Mouse (Mus musculus) frontal cortex, adult (tissue): Measurements from ENCODE around the gene Pard3.

Source experiments
- ATAC-seq: cut with Nextera tagmentation; 2 replicates; pipeline ENCODE4 v1.9.2; 2017; ENCODE audit warnings: mild to moderate bottlenecking, moderate library complexity, mixed read lengths; ENCODE audit not compliant: low TSS enrichment

Pard3 gene

DNA sequence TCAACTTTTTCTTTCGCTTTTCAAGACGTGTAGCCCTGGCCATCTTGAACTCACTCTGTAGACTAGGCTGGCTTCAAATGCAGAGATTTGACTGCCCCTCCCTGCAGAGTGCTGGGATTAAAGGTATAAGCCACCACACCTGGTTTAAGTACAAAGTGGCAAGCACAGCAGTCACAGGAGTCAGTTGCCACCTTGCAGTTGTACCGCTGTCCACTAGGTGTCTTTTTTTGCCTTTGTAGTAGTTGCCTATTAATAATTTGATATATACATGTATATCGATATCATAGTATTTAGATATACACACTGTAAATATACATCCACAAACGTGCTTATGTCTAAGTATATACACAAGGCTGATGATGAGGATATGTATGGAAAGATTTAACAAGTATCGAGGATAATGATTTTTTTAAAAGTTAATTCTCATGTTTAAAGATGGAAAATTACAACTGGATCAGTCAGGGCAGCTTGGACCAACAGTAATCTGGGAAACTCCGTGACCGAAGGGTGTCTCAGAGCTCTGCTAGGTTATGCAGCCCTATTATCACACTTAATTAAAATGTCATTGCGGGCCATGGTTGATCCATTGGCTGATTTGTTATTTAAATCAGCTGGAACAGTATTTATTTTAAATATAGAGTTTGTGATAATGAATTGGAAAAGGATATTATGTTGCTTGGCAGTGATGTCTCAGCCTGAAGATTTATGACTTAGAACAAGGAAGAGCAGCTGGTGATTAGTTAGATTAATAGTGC, 220.9 kb downstream of the Pard3 start:
- ATAC-seq, result no peak

GRCm38 (mm10) chr8:127287816-127288215, 224.1 kb downstream of the Pard3 start:
- no peak for ATAC-seq

- ATAC-seq, result no peak
These were observed 228.6 kb downstream of the Pard3 start for GRCm38 (mm10) chr8:127292307-127292706.

- ATAC-seq, result no peak
These were observed 229.5 kb downstream of the Pard3 start for GRCm38 (mm10) chr8:127293025-127293729.

- ATAC-seq, result no peak
These were observed 230.4 kb downstream of the Pard3 start for GRCm38 (mm10) chr8:127294061-127294460.

GRCm38 (mm10) chr8:127295848-127296247, 232.2 kb downstream of the Pard3 start:
- ATAC-seq, result no peak

GRCm38 (mm10) chr8:127300493-127300892, 236.8 kb downstream of the Pard3 start:
- no peak for ATAC-seq

DNA sequence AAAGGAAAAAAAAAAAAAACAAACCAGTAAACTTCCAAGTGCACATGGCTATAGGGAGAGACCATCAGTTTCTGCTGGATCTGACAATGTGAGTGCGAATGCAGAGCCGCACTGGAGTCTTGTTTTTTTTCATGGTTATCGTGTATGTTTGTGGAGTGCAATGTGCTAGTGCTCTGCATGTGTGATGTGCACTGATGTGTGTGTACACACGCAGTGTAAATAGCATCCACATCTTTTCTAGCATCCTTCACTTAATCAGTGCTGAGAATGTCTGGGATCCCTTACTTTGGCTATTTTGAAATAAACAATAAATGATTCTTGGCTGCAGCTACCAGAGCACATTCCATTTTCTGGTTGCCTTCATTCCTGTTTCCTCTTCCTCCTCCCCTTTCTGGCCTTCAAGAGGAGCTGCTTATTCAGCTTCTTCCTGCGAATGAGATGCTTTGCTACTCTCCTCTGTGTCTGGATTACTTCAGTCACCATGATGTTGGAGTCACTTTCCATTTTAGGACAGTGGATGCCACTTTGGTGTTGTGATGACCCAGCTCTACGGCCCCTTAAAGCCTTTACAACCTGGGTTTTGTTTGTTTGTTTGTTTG, 239.3 kb downstream of the Pard3 start:
- ATAC-seq, result no peak

DNA sequence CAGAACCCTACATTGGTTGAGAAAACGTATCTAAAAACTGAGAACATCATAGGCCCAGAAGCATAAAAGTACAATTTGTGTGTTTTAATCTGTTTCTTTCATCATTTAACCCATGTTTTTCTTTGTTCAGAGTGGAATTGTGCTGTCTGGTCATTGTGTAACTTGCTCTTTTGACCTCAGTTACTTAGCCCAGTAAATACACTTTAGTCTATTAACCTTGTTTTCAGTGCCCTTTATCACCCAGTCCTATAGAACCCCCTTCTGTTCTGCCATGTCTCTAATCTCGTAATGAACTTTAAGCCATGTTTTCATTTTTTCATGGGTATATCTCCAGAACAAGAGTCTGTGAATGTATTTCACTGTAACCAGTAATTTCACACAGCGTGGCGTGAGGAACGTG, 243.3 kb downstream of the Pard3 start:
- no peak for ATAC-seq

DNA sequence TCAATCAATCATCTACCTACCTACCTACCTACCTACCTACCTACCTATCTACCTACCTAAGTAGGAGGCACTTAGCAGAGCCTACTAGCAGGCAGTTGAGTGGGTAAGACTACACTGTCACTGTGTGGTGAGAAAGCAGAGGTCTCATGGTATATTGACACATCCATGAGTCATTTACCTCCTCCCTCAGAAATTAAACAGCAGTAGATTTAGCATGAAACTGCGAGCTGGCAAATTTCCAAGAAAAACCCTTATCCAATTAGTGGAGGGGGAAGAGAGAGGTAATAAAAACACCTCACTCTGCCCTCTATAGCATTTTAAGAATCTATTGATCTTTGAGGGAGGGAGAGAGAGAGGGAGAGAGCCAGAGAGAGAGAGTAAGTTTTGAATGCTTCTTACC, 245.7 kb downstream of the Pard3 start:
- no peak for ATAC-seq

DNA sequence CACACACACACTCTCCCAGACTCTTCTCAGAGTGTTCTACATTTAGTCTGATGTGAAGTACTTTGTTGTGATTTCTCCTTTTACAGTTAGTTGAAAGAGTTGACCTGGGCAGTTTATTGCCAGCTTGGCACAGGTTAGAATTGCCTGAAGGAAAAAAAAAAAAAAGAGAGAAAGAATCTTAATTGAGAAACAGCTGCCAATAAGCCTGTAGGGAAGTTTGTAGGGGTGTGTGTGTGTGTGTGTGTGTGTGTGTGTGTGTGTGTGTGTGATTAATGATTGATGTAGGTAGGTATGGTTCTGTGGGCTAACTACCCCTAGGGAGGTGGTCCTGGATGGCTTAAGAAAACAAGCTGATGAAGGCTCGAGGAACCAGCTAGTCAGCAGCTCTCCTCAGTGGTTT, 252.1 kb downstream of the Pard3 start:
- no peak for ATAC-seq

GRCm38 (mm10) chr8:127317914-127318313, 254.2 kb downstream of the Pard3 start:
- no peak for ATAC-seq

DNA sequence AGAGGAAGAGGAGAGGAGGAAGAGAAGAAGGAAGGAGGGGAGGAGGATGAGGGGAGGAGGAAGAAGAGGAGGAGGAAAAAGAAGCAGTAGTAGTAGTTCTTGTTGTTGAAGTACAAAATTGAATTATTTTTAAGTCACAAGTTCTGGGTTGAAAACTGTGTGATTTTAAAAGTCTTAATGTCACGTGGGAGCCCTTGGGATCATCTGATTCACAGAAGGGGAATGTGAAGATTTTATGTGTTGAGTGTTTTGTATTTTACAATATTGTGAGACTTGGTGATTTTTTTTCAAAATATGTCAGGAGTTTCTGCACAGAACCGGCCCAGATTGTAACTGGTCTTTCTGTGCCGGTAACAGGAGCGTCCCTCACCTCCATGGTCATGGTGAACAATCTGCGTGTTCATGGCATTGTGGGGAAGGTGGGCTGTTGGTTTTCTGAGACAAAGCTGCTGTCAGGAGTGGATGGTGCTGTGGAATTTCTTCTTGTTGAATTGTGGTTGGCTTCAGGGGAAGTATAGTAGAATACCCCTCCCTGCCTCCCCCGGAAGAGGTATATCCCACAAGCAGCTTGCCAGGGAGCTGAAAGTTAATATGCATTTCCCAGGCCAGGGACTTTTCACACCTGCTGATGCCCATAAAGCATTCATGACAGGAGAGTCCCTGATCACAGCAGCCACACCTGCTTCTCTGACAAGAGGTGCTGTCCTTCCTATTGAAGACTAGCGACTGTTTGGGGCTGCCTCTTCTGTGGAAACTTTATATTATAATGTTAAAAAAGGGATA, 254.9 kb downstream of the Pard3 start:
- no peak for ATAC-seq

- no peak for ATAC-seq
These were observed 257.2 kb downstream of the Pard3 start for GRCm38 (mm10) chr8:127320930-127321329.

GRCm38 (mm10) chr8:127323583-127324360, 260.1 kb downstream of the Pard3 start:
- no peak for ATAC-seq

DNA sequence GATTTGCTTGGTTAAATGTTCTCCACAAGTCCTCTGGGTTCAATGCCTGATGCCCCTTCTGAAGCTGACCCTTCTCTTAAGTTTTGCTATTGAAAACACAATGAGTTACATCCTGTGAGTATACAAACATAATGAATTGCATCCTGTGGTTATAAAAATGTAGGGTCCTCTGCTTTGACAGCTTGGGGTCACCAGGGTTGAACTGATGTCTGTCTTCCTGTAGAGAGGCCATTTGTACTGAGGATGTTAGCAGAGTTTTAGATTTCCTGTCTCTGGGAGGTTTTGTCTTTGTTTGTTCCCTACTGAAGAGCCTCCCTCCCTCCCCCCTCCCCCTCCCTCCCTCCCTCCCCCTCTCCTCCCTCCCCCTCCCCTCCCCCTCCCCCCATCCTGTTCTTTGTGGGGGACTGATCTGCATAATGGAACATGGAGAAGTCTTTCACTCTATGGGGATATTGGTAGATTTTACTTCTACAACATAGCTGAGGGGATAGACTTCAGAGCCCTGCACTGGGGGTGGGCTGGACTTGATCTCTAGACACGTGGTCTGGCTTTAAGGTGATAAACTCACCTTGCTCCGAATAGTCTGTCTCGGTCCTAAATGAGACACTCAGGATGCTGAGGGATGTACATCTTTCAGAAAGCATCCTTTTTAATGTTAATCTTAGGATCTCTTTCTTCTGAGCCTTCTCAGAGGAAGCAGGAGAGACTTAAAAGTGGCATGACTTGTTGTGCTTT, 261.3 kb downstream of the Pard3 start:
- ATAC-seq, result no peak

GRCm38 (mm10) chr8:127325749-127326148, 262.1 kb downstream of the Pard3 start:
- no peak for ATAC-seq

GRCm38 (mm10) chr8:127330258-127331187, 266.8 kb downstream of the Pard3 start:
- no peak for ATAC-seq

DNA sequence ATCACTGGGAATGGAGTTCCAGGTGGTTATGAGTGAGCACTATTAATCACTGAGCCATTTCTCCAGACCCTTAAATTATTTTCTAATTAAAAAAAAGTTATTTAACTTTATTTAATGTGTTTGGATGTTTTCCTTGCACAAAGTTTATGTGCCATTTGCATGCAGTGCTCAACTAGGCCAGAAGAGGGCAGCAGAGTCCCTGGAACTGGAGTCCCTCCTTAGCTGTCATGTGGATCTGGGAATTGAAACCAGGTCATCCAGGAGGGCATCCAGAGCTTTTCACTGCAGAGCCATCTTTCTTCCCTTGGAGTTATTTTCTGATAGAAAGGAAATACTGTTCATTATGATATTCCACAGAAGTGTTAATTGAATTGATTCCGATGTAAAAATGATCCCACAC, 268.1 kb downstream of the Pard3 start:
- no peak for ATAC-seq

GRCm38 (mm10) chr8:127335216-127335615, 271.5 kb downstream of the Pard3 start:
- ATAC-seq, result no peak
